Mouse (Mus musculus) lung, postnatal 4 days (tissue): Measurements from ENCODE around the gene Hecw2.

Experiments
- DNase-seq, 2 experiments: peaks; one replicate each; pipeline ENCODE4 v3.0.0; 2021

Gene Hecw2

GRCm38 (mm10) chr1:53775036-53775435 is 419.9 kb downstream of the Hecw2 start:
- DNase-seq, result no peak

GRCm38 (mm10) chr1:53774571-53774970 is 420.4 kb downstream of the Hecw2 start:
- no peak for DNase-seq

DNA sequence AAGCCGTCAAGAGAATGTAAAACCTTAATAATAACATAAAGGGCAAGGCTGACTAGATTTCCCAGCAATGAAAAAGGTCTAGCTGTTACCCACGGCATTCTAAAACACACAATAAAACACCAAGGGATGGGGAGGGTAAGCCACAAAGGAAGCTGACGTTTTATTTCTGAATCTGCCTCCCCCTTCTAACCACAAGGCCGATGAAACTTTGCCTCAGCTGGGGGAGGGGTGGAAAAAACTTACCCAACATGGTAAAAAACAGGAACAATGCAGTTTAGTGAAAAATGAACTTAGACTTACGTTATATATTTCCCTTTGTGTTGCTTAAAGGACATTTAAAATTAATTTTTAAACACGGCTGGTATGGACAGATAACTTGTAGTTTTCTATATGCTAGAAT is 421.0 kb downstream of the Hecw2 start:
- DNase-seq, result peak in 1 of 2 experiments; percentile 66

- no peak for DNase-seq
These were observed 422.0 kb downstream of the Hecw2 start for GRCm38 (mm10) chr1:53772967-53773366.

DNA sequence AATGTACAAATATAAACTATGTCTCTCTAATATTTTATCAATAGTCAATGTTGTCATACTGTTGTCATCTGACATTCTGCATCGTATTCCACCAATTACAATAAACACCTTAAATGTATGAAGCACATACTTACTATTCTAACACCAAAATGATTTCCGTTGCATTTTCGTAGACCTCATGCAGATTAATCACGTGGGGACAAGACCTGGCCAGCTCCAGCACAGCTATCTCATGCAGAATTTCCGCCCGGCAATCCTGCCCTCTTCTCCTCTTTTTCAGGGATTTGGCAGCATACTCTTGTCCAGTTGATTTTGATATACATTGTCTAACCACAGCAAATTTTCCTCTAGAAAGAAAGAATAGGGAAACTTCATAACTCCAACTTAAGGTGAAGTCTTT is 423.5 kb downstream of the Hecw2 start:
- no peak for DNase-seq

DNA sequence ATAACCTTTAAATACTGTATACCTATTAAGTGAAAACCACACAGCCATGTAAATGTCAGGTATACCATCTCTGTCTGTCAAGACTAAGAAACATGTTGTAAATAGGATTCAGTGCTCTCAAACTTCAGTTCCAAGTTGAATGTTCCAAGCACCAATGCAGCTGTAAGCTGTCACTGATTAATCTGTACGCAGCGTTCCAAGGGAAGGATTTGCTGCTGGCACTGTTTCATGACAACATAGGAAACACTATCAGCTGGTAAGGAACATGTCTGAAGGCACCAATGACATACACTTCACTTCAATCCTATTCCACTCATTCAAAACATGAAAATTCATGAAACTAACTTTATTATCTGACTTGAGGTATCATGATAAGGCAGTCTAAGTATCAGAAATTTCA is 428.9 kb downstream of the Hecw2 start:
- DNase-seq, result no peak

GRCm38 (mm10) chr1:53757316-53757715 is 437.7 kb downstream of the Hecw2 start:
- no peak for DNase-seq
